Mouse (Mus musculus): ENCODE measurements around the gene Mrps35.
A peak's percentile ranks its signal among the peaks of the same experiment; 100 is the strongest.

Gene Mrps35

DNA sequence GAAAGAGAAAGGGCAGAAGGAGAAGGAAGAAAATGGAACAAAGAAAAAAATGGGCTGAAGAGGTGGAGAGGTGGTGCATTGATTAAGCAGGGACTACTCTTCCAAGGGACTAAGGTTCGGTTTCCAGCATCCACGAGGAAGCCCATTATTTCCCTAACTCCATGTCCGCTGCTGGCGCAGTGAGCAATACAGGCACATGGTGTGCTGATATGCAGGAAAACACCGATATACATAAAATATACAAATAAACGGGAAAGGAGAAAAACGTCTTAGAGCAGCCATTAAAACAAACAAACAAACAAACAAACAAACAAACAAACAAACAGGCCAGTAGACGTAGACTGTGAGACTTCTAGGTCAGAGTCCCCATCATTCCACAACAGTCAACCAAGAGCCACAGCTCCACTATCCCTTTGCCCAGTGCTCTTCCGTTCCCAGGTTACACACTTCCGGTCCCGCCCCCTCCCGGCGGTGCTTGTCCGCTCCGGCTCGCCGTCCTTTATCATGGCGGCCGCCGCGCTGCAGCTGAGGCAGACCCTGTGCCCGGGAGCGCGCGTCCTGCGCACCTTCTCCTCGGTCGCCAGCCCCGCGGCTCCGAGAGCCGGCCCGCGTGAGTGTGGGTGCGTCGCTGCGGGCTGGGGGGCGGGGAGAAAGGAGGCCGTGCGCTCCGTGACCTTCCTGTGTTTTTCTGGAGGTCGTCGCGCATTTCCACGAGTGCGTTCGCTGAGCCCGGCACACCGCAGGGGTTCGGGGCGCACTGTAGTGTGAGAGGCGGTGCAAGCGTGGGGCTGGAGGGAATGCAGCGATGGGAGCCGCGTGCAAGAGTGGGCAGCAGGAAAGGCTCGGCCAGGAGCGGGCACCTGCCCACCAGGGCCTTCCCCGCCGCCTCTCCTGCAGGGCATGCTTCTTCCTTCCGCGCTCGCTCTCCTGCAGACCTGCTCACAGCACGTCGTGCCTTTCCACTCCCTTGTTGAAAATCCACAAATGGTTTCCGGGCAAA is at the start of gene Mrps35:
Mrps35 (plus strand) TSS at position 474 of the 1,000 bp plus-strand sequence.
- DNase-seq = peak; percentile 86 to 91

DNA sequence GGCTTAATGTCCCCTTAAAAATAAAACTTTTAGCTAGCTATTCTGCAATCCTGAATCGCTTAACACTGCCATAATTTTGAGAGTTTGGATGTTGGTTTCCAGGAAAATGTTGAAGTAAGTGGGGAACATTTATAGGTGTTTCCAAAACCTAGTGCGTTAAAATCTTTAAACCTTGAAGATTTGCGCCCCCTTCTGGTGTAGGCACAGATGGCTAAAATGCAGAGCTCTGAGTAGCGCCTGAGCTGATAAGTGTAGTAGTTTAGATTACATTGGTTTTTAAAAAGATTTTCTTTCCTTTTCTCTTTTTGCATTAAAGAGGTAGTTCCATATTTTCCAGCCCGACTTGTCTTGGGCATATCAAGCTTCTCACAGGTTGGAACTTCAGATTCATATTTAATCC is 48.3 kb upstream of the Mrps35 start:
- DNase-seq = peak; percentile 29 to 67

DNA sequence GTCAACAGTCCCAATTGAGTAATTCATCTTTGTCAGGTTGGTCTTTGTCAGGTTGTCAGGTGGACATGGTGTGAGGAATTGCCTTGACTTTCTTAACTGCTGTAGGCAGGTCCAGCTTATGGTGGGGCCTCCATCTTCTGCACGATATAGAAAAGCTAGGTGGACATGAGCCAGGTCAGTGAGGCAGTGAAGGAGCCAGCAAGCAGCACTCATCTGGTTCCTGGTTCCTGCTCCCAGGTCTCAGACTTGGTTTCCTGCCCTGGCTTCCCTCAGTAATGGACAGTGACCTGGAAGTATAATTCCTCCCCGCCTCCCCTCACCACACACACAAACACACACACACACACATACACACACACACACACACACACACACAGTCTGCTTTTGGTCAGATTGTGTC is 47.2 kb upstream of the Mrps35 start:
- DNase-seq = no peak

DNA sequence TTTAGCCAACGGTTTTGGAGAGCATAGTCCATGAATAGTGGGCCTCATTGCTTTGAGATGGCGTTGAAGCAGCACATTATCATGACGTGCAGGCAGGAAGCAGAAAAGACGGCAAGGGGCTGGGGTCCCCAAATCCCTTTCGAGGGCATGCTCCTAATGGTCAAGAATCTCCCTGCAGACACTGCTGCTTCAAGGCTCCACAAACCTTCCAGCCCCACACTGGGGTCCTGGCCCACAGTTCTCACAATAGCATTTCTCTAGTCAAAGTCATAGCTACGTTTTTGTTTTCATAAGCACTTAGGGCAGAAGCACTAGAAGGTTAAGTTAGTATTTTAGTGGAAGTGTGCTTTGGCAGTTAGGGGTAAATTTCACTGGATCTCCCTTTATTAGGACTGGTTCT is 46.7 kb upstream of the Mrps35 start:
- no peak for DNase-seq

DNA sequence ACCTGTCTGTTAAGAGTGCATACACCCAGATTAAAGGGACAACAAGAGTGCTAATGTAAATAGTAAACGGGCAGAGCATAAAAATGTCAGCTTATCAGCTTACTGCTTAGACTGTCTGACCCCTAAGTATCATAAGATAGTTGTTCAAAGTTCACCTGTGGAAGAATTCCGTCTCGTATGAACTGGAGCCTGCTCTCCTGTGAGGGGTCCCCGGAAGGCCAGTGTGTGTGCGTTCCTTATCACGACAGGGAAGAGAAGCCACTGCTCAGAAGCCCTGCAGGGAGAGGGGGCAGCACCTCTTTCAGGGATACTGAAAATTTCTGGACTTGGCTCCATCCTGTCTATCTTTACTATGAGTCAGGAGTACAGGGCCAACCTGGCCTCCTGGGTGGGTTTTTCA is 45.6 kb upstream of the Mrps35 start:
- DNase-seq = no peak

DNA sequence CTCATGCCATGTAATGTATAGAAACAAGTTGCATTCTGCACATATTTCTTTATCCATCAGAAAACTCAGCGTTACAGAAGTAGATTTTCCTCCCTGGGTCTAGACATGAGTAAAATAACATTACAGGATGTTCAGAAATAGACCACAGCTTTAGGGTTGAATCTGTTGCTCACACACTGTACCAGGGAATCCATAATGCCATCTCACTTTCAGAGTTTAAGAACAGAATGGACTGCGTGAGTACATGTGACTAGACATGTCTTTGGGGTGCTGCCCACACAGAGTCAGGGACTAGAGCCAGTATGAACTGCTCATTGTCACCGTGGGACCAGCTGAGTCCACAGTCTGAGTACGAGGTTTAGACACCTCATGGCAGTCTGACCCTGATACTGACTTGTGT is 43.9 kb upstream of the Mrps35 start:
- DNase-seq = no peak

DNA sequence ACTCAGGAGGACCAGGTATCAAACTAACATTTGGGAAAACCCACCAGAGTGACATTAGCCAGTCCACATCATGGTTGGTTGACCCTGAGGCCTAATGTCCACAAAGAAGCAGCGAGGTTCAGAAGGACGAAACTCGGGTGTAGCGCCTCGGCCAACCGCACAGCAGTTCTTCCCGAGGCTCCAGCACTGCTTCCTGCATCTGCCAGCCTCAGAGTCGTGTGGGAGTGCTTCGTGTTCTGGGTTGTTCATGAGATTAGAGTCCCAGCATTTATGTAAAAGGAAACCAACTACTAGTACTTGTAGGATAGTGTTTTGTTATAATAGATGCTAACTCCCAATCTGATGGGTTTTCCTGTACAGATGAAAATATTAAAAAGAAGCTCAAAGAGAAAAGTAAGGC is 43.3 kb upstream of the Mrps35 start:
- no peak for DNase-seq

DNA sequence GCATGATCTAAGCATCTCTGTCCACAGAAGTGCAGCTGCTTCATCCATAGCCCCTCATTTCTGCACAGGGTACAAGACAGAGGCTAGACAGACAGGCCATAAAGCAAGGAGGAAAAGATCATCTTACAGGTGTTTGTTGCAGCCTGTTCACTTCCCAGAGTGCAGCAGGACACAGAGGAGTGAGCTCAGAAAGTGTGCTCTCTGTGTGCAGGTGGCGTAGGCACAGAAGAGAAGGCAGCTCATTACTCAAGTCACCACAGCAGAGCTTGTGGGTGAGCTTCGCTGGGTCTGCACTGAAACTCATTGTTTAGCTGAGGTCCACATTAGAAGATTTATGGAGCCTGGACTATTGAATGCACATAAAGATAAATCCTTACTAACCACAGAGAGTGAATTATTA is 42.8 kb upstream of the Mrps35 start:
- DNase-seq = no peak

DNA sequence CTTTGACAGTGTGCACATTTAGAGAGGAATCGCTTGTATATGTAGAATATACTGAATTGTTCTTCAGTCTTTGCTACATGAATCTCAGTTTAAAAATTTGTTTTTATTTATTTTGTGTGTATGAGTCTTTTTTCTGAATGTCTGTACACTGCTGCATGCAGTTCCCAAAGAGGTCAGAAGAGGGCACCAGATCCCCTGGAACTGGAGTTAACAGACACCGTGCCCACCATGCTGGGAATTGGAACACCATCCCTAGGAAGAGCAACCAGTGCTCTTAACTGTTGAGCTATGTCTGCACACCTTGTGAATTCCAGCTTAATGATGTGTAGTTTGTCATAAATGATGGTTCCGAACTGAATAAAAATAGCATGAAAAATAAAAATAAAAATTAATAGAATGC is 34.4 kb upstream of the Mrps35 start:
- peak in 1 of 2 experiments; percentile 51 for DNase-seq

DNA sequence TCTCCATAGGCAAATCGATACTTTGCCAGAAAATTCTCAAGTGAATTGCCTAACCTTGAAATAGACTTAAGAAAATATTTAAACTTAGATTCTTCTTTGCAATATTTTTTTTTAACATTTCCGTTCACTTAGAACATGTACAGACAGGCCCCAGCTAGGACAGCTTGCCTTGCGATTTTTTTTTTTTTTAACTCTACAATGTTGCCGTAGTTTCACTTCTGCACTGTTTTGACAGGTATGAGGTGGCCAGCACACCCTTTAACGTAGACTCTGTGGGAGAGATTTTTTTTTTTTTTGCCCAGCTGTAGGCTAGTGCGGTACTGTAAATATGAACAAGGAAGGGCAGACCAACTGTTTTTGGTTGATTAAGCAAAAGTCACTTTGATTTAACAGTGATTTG is 32.2 kb upstream of the Mrps35 start:
- DNase-seq = no peak

DNA sequence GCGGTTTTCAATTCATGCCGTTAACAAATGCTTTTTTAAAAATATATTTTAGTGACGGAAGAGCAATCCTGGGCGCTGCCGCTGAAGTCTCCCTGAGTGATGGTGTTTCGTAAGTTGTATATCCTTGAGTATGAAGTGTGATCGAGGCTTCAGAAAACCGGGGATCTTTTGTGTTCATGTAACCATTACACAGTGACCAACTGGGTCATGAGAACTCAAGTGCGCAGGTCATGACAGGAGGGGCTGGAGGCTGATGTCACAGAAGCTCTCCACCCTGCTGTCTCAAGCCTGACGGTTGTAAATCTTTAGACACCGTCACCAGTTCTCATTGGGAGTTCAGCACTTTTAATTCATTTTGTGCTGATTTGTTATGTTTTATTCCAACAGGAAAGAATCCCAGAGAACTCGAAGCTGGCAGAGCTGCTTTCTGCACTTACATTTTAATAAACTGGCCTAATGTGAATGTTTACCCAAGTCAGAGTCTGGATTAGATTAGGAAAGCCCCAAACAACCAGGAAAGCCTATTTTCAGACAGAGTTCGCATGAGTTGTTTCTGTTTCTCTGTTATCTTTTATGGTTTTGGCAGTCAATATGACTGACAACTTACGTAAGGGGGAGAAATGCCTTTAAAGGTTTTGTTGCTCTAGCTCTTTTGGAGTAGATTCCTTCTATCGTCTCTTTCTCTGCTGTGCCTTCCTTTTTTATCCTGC is 31.6 kb upstream of the Mrps35 start:
- DNase-seq = no peak

DNA sequence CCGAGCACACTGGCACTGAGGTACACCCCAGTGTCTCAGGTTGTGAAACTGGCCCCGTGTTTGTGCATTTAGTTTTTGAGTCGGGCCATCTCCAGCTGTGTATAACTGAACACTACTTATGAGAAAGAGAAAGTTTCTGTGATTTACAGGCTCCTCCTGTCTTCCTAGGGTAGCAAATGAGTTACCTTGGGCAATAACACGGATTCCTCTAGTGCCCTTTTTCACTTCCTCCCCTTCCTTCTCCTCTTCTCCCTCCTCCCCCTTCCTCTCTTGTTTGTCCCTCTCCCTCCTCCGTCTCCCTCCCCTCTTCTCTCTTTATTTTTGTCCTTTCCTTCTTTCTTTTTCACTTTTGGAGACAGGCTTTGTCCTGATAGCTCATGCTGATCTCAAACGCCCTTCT is 31.0 kb upstream of the Mrps35 start:
- no peak for DNase-seq

DNA sequence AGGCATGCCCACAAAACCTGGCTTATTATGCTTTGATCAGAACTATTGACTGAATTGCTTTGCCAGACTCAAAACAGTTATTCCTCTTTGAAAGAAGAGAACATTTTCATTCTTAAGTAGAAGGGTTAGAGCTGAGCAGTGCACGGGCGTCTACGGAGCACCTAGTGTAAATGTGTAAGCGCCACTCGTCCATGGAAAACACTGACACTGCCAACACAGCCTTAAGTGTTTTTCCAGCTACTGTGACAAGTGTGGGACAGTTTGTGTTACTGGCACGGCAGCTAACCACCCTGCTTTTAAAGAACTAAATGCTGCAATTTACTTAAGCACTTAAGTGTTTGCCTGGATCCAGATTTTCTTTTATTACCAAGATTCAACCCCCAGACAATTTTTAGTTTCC is 30.6 kb upstream of the Mrps35 start:
- no peak for DNase-seq

DNA sequence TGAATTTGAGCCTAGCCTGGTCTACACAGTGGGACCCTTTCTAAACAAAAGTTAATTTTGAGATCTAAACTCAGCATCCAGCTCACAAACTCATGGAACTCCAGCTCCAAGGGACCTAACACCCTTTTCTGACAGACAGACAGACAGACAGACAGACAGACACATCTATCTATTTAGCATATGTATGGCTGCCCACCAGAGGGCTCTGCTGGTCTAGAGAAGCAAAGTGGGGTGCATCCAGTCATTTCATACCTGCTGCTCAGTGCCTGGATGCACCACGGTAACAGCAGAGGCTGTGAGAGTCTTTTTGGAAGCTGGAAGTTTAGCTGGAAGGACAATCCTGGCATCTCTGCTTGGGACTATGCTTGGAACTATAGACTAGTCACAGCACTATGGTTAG is 29.0 kb upstream of the Mrps35 start:
- DNase-seq = no peak

DNA sequence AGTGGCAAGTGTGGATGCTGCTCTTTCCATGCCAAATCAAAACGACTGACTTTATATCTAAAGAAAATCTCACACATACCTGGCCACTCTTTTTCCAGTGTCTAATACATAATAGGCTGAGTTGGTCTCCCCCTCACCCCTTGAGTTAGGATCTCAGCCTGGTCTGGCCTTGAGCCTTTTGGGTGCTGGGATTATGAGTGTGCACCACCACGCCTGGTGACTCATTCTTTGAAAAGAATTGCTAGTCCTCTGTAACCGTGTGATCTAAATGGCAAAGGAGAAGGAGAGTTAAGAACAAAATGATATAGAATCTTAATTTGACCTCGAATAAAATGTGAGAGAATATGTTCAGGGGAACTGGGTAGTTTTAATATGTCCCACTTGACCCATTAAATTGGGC is 24.7 kb upstream of the Mrps35 start:
- DNase-seq = no peak

DNA sequence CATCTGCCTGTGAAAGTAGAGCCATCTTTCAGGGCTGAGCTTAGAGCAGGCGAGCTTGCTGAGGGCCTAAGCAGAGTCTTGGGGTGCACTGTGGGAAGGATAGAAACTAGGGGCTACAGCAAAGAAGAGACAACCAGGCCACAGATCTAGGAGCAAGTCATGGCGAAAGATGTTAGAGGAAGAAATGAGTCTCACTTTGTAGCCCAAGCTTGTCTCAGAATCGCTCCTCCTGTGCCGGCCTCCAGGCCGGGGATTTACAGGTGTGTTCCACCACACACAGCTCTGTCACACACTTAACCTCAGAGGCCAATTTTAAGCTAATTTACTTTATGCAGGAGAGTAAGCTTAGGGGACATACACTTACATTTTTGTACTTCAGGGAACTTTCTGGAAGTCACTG is 24.2 kb upstream of the Mrps35 start:
- DNase-seq = no peak

DNA sequence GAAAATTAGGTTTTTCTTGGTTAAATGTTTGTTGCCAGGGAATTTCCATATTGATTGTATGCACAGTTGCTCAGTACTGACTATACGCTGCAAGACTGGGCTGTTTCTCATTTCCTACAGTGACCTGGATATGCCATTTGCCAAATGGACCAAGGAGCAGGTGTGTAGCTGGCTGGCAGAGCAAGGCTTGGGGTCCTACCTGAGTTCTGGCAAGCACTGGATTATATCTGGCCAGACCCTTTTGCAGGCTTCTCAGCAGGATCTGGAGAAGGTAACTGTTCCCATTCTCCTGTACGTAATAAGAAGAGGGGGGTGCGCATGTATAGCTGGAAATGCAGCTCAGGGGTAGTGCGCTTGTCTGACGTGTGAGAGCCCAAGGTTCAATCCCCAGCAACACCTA is 21.4 kb upstream of the Mrps35 start:
- no peak for DNase-seq

DNA sequence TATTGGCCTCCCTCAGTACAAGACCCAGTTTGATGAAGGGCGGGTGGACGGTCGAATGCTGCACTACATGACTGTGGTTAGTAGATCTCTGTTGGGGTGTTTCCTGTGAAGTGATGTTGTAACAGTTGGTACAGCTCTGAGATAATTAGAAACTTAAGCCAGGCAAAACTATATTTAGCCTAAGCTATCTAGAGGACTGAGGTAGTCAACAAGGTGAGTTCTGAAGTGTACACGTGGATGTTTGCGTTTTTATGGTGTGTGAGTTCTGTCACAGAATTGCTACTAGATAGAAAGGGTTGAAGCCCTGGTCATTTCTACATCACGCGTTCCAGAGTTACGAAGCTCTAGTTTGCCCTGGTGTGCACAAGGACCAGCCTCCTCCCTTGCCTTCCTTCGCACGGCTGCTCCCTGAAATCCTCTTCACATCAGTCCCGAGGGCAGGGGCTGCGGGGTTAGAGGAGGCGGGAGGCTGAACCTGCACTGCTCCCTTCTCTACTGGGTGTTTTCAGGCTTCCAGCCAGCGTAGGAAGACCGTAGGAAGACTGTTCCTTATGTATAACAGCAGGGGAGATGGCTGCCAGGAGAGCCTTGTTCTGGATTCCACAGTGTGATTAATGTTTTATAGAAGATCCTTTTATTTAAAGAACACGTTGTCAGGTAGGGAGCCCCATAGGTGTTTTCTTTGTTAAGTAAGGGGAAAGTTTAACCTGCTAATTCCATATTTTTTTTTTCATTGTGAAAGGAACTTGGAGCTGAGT is 20.0 kb upstream of the Mrps35 start:
- DNase-seq = no peak

DNA sequence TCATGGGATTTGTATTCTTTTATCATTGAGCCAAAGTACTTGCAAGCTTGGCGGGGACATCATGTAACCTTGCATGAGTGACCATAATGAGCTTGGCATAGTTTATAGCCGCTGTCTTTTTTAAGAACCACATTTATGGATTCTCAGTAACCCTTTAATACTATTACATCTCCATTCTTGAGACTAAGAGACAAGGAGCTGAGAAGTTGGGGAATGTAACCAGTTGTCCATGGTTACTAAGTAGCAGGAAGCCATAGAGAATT is 19.5 kb upstream of the Mrps35 start:
- no peak for DNase-seq

DNA sequence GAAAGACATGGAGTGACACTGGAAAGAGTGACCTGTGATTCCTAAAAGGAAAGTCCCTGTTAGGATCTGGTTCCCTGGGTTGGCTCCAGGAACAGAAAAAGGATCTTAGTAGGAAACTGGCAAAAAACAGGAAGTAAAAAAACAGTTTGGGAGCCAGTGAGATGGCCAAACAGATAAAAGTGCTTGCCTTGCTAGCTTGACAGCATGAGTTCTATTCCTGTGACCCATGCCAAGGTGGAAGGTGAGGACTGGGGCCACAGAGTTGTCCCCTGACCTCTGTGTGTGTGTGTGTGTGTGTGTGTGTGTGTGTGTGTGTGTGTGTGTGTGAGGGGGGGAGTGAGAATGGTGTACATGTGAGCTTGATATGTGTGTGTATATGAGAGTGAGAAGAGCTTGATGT is 19.0 kb upstream of the Mrps35 start:
- no peak for DNase-seq

DNA sequence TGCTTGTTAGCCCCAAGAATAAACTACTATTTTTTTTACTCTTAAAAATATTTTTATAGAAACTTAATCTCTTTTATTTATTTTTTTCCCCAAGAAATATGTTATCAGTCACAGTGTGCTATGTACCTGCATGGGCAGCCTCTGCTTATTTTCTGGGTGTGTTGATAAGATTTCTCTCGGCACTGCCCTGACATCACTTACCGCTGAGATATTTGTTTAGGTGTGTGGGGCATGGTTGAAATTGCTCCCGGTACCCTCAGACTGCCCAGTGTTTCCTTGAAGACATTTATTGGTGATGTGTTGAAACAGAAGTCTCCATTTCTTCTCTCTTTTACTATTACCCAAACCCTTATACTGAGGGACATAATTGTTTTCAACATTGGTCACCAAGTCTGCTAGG is 17.8 kb upstream of the Mrps35 start:
- no peak for DNase-seq

DNA sequence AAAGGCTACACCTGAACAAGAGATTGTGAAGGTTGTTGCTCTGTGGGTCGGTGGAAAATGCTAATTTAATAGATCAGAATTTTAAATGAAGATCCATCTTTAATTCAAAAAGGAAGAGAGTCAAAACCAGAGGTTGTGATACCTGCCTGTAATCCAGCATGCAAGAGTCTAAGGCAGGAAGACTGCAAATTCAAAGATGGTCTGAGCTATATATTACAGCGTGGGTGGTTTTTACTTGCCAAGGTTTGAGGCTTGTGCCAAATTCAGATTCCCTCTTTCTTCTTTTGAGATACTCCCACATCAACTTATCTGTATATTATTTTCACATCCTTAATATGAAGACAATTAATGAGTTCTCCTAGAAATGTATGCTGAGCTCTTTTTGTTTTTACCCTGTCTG is 14.2 kb upstream of the Mrps35 start:
- no peak for DNase-seq

DNA sequence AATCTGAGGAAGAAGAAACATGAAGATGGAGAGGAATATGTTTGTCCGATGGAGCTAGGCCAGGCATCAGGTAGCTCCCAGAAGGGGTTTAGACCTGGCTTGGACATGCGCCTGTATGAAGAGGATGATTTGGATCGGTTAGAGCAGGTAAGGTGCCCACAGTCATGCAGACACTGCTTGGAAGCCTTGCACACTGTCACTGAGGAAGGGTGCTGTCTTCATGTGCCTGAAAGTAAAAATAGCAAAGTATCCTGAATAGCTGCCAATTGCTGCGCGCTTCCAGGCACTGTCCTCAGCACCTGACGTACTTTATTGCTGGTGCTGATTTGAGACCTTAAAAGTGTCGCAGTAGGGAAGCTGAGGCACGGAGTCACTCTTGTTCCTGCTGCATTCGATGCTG is 13.0 kb upstream of the Mrps35 start:
- DNase-seq = no peak
